Mouse (Mus musculus) embryonic fibroblast, embryonic 13.5 days (primary cell): Measurements from ENCODE around the gene Sptssa.

Source experiments
- CTCF ChIP-seq: IDR thresholded peaks from 2 replicates; pipeline ENCODE4 v1.5.1; 2011; ENCODE audit warnings: mild to moderate bottlenecking, control low read depth, low read length, moderate library complexity, borderline replicate concordance; ENCODE audit not compliant: insufficient read depth
- POLR2A ChIP-seq: IDR thresholded peaks from 2 replicates; pipeline ENCODE4 v1.6.1; 2011; ENCODE audit warnings: low read depth, mild to moderate bottlenecking, control low read depth, low read length, moderate library complexity

DNA sequence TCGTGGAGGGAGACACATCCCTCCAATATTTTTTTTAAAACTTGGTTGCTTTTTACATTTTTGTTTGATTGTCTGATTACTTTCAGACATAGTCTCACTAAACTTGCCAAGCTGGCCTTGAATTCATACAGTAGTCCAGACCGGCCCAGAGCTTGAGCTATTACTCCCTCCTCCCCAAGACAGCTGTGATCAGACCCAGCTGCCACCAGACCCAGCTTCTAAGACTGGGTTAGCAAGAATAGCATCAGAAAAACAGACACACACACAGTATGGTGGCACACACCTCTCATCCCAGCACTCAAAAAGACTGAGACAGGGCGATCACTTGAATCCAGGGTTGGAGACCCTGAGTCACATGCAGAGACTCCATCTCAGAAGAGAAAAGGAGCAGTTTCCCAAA is 3.5 kb upstream of the Sptssa start:
- no peak for TF ChIP-seq CTCF
- no peak for TF ChIP-seq POLR2A
